Mouse (Mus musculus) kidney, postnatal 25 days (tissue): ENCODE data around the gene Stam2.

Experiments used
- DNase-seq, 2 experiments: peaks; one replicate each; pipeline ENCODE4 v3.0.0; 2021; ENCODE audit warnings: mixed read lengths in 2 of 2

Gene Stam2

DNA sequence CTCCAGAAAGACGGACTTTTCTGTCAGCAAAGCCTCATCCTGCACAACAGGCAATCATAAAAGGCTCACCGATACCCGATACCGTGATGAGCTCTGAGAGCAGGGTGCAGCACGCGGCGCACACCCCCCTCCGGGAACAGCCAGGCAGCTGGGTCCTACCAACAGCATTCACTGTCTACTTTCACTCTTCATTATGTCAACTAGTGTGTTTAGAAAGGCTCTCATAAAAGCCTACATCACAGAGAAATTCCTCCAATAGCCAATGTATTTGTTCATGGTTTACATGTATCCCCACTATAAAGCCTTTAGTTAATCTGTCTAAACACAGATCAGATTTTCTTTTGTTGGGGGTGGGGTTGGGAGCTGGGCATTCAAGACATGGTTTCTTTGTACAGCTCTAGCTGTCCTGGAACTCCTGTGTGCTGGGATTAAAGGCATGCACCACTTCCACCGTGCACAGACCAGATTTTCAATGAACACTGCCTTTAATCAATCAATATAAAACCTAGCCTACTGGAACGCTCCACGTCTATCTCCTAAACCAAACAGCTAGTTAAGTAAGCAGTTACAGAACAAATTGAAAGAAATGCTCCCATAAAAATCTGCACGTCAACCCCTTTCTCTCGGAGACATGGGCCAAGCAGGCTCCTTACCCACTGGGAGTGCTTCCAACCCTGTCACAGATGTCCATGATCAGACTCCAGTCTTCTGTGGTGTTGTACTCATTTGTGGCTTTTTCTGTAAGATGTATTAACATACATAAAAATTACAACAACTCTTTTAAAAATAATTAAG, 21.7 kb downstream of the Stam2 start:
- DNase-seq: no peak

DNA sequence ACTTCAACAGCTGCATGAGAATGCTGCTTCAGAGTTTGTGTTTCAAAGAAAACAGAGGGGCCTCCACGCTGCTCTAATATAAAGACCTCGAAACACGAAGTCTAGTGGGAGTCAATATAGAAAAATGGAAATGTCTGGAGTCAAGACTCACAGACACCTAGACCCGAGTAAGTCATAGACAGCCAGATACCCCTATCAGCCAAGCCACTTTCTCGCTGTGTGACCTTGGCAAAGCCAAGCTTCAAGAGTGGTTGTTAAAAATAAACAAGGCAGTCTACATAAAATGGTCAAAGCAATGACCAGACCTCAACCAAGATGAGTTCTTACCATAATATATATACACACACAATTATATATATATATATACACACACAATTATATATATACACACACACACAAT, 25.0 kb downstream of the Stam2 start:
- no peak for DNase-seq

DNA sequence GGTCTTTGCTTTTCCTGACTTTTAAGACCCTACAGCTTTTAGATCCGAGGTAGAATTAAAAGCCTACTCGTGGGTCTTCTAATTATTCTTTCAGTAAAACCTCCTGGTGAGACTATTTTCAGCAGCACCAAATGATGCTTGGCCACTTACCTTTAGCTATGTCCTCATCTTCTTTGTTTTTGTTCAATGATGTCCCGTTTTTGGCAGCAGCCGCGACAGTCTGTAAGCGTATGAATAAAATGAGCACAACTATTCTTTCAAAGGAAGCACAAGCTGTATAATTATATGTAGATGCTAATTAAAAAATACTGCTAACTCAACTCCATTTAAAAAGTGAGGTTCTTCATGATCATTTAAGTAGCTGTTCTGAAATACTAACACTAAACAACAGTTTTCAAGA, 26.5 kb downstream of the Stam2 start:
- DNase-seq: no peak

DNA sequence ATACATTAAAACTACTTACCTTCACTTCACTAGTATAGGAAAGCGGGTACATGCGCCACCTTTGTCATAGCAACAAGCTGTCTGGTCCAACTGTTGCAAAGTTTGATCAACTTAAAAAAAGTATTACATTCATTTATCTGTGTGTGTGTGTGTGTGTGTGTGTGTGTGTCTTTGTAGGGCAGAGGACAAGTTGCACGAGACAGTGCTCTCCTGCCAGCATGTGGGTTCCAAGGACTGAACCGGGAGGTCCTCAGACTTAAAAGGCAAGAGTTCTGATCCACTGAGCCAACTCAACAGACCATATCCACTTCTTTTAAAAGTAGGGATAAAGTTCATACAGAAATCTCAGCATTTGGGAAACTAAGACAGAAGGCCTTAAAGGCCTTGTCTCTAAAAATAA, 28.0 kb downstream of the Stam2 start:
- DNase-seq: peak in 1 of 2 experiments; percentile 43

DNA sequence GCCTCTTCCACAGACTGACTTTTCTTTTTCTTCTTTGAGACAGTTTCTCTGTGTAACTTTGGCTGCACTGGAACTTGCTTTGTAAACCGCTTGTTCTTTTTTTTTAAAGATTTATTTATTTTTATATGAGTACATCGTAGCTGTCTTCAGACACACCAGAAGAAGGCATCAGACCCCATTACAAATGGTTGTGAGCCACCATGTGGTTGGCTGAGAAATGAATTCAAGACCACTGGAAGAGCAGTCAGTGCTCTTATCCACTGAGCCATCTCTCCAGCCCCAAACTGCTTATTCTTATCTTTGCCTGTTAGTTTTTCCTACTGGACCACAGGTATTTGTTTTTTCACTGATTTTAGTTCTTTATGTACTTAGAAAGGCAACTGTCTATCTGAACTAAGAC, 31.3 kb downstream of the Stam2 start:
- DNase-seq: no peak

DNA sequence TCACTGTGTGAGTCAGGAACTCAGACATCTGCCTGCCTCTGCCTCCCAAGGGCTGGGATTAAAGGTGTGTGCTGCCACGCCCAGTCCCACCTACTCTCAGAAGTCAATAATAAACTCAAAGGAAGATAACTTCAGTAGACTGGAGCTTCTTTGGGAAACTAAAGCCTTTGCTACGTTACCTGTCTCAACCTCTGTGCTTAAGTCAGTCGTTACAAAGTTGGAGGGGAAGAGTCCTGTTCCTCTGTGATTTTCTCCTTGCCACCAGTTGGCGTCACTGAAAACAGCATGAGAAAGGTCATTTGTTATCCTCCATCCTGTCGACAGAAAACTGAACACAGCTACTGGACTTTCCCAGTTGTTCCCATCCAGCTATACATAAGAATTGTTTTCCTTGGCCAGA, 32.7 kb downstream of the Stam2 start:
- DNase-seq: no peak

DNA sequence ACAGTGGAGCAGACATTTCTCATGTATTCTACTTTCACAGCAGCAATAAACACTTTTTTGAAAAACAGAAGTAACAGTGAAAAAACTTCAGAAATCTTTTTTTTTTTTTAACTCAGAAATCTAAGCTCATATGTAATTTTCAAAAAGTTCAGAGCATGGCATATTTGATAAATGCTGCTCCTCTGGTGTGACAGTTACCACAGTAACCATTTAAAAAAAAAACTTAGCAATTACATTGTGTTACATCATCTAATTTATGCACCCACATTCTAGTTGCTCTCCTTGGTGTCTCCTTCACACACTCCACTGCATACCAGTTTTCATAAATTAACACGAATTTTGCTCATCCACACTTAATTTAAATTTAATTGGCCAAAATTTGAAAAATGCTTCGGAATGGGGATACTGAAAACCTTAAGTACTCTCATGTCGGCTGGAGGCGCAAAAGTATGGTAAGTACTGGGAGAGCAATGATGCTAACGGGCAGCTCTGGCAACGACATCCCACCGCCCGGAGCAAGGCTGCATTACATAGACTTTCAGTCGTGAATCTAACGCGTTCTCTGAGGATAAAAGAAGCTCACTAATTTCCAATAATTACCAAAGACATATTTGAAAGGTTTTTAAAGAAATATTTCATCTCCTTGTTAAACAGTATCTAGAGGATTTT, 40.6 kb downstream of the Stam2 start:
- no peak for DNase-seq

DNA sequence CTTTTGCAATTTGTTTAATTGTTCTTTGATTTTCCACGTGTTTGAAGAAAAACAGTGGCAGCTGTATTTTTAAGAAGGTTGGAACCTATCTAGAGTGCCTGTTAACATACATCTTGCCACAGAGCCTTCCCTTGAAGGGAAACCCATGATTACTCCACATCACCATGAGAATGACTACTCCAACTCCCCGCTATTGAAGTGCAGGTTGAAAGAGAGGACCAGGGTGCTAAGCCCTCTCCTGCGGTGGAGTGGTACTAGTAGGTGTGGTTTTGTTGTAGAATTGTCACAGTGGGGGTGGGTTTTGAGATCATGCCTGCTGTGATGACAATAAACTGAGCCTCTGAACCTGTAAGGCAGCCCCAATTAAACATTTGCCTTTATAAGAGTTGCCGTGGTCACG, 41.7 kb downstream of the Stam2 start:
- no peak for DNase-seq

DNA sequence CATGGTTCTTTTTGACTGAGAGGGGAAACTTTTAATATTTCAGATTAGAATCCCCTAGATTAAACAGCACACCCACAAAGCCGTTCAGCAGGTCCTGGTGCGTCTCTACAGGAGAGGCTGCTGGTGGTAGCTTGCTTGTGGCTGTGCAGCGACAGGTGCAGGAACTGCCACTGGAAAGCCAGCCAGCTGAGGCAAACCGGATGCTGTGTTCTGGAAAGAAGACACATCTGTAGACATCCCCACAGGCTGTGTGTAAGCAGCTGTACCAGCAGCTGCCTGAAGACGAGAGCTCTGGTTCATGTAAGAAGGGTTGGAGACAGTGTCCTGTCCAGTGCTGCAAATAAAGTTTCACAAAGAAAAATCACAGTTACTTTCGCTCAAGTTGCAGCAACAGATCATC, 47.5 kb downstream of the Stam2 start:
- DNase-seq: no peak

DNA sequence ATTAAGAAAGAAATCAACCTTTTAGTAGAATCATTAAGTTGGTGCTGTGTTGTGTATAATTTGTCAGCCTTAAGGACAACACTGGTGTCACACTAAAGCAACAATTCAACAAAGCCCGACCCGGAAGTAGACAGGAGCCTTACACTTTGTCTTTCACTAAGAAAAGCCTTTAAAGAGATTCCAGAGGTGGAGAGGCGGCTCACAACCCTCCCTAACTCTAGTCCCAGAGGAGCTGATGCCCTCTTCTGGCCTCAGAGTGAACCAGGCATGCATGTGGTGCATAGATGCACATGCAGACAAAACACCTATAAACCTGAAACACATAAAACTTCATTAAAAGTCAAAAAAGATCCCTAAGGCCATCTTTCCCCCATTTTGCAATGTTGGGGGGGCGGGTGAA, 50.3 kb downstream of the Stam2 start:
- DNase-seq: no peak

DNA sequence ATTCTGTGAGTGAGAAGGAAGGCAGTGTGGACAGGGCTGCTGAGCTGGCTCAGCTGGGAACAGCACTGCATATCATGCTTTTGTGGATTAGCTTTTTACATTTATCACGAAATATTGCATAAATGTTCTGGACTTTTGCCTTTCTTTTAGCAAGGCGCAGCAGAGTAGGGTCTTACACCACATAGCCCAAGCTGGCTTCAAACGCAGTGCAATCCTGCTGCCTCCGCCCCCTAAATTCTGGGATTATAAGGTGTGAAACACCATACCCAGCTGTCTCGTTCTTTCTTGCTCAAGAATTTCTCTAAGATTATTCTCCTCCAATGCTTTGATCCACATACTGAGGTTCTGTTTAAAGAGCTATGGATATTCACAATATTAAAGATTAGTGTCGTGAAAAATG, 55.5 kb downstream of the Stam2 start:
- no peak for DNase-seq

DNA sequence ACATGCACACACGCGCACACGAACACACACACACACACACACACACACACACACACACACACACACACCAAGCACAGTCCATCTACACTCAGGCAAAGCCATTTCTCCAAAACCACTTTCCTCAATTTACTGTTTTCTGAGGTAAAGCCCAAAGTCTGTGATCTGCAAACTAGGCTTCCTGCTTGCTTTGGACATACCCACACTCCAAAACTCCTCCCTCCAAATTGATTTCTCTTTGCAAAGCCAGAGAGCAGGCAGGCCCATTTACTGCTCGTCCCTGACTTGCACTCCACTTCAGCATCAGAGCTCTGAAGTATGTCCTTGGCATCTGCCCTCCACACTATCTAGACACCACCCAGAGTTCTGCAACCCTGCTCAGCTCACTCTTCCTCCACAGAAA, 64.5 kb downstream of the Stam2 start:
- DNase-seq: no peak

DNA sequence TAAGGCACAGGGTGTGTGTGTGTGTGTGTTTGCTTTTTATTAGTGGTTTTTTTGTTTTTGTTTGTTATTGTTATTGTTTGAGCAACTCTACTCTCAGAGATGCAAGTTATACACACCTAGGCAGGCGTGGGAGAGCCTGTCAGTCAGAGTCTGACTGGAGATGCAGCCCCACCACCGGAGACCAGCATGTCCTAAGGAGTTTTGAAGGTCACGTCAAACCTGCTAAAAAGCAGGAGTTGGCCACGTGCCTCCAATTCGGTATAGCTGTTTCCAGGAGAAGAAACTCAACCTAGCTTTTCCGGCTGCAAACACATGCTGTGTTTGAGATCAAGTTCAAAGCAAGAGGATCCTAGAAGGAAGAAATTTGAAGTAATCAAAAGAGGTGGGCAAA, 65.2 kb downstream of the Stam2 start:
- peak; percentile 54 to 58 for DNase-seq

DNA sequence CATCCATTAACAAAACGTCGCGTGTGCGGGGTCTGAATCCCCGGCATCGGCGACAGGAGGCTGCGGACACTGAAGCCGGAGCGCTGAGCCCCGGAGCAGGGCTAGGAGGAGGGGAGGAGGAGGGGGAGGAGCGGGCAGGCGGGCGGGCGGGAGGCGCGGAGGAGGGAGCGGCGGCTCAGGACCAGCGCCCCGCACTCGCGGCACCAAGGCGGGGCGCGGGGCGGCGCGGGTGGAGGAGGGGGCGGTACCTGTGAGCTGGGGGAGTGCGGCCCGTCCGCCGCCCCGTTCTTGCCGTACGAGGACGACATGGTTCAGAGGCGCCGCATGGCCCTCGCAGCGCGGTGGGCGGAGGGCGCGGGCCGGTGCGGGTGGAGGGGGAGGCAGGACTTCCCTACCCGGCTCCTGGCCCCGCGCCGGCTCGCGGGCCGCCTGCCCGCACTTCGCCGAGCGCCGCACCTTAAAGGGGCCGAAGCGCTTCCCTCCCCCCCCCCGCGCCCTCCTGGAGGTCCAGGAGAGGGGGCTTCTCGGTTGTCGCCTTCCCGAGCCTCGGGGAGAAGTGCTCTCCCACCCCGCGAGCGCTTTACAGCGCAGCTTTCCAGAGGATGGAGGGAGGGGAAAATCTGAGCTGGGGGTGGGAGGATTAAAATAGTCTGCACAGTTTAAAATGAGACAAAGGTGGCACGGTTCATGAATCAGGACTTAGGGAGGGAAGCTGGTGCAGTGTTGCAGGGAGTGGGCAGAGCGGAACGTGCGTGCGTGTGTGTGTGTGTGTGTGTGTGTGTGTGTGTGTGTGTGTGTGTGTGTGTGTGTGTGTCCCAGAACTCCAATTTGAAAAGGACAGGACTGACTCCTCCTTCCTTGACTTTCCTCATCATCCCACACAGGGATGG, 65.8 kb downstream of the Stam2 start, which contains the start of gene Cacnb4:
TSS of gene Cacnb4 (minus strand) at position 809 of the 890 bp plus-strand sequence.
- peak; percentile 49 to 71 for DNase-seq

DNA sequence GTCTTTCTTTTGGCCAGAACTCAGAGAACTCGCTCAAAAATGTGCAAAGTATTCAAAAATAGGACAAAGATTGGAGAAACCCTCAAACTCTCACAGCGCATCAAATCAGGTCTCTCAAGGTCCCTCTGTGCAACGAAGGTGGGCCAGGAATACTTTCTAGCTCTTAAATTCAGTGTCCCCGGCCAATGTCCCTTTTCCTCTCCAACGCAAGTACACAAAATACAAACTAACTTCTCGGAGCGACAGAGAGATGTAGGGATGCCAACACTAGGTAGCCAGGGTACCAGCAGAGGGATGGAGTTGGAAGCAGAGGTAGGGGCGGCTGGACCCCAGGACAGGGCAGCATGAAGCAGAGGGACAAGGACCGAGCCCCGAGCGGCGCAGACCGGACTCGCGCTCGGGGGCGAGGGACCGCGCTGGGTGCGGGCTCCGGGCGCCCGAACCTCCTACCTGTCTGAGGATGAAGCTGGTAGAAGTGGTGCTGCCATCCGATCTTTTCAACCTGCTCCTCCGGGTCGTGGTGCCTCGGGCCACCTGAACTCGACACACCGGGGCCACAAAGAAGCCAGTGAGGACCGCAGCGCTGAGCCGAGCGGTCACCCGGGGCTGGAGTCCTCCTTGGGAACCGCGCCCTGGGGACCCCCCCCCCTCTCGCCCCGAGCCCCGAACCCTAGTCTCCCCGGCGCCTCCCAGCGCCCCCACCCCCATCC, 66.6 kb downstream of the Stam2 start:
- DNase-seq: peak; percentile 3 to 41

DNA sequence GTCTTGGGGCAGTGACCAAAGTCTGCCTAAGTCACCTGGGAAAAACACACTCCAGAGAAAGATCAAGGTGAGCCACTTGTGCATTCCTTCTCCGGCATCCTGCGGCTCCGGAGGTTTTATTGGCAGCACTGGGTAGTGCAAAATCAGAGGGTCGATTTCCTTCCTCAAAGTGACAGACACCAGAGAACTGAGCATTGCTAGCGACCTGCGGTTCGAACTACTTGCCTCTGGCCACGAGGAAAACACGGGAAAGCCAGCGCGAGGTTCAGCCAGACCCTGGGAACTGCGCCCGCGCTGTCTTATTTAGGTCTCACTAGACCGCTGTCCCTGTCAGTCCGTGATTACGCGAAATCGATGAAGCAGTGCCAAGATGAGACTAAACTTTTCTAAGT, 67.2 kb downstream of the Stam2 start:
- peak in 1 of 2 experiments; percentile 29 for DNase-seq

DNA sequence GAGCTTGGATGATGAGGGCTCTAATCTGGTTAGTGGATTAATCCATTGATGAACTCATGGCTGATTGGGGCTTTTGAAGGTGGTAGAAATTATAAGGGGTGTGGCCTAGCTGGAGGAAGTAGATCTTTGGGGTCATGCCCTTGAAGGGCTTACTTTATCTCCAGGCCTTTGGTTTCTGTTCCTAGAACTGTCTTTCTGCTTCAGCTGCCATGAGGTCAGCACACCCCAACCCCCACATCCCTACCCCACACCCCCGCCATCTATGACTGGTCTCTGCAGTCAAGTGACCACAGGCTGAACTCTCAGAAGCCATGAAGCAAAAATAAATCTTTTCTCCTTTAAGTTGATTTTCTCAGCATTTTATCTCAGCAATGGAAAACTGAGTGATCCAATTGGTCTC, 68.9 kb downstream of the Stam2 start:
- DNase-seq: no peak

DNA sequence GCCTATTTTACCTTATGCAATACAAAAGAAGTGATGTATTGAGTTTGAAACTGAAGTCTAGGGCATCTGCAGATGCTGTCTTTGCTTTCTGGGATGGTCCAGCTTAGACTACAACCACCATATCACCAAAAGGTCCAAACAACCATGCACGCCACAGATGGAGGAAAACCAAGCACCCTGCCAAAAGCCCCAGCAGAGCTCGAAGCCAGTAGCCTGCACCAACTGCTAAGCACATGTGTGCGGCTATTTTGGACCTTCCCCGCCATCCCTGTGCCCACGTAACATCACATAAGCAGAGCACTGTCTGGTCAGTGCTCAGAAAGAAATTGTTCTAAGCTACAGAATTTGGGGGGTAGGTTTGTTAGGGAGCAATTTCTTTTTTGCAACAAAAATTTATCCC, 71.3 kb downstream of the Stam2 start:
- DNase-seq: no peak

DNA sequence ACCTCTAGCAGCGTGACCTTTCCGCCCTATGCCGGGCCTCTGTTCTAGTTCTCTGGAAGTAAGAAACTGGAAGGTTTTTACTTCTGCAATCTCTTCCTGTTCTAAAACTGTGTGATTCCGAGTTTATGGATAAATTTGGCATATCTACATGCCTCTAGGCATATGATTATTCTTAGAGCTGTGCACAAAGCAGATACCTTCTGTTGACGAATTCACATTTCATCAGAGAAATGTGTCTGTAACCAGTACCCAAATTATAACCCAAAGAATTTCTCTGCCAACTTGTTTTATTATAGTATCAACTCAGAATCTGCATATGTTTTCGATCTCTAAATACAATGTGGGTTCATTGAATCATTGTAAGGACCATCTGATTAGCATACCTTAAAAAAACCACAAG, 73.6 kb downstream of the Stam2 start:
- DNase-seq: no peak

DNA sequence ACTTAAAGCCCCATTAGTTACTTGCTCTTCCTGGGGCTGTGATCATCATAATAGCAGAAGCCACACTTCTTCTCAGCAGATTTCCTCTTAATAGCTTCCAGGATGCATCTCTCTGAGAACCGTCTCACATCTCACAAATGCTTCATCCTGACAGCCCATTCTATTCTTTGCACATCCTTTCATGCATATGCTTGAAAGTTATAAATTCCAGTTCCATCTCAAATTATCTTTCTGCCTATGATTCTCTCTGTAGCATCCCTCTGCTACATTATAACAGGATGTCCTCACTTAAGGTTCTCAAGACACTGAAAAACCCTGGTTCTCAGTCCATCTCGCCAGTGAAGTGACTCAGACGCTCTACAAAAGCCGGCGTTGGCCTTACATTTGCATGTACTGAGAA, 85.4 kb downstream of the Stam2 start:
- no peak for DNase-seq

DNA sequence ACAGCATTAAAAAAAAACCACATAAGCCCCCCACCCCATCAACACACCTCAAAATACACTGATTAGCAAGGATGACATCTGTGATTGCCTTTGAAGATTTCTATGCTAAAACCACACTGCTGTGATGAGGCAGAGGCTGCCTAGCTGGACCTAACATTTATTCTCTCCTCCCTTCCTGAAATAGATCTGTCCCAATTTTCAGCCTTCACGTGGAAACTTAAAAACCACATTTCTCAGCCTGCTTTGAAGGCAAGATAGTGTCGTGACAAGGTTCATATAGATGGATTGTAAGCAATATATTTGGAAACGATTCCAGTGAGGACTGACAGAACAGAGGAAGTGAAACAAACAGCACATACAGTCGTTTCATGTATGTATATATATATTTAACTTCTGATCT, 87.5 kb downstream of the Stam2 start:
- DNase-seq: no peak

DNA sequence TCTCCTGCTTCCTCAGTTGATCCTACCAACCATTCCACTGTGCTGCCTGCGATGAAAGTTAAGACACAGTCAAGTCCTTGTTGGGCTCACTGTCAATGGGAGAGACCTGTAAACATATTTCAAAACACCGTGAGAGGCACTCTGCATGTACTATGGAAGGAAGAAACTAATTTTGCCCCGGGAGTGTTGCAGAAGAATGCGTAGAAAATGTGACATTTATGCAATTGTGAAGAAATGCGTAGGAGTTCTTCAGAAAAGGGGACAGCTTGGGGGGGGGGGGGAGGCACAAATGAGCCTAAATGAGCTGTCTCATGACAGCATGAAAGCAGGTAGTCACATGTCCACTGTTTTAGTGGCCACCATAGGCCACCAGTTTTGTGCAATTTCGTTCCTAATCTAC, 90.5 kb downstream of the Stam2 start:
- DNase-seq: no peak
